Mouse (Mus musculus): Measurements from ENCODE around the gene A1bg.

DNA sequence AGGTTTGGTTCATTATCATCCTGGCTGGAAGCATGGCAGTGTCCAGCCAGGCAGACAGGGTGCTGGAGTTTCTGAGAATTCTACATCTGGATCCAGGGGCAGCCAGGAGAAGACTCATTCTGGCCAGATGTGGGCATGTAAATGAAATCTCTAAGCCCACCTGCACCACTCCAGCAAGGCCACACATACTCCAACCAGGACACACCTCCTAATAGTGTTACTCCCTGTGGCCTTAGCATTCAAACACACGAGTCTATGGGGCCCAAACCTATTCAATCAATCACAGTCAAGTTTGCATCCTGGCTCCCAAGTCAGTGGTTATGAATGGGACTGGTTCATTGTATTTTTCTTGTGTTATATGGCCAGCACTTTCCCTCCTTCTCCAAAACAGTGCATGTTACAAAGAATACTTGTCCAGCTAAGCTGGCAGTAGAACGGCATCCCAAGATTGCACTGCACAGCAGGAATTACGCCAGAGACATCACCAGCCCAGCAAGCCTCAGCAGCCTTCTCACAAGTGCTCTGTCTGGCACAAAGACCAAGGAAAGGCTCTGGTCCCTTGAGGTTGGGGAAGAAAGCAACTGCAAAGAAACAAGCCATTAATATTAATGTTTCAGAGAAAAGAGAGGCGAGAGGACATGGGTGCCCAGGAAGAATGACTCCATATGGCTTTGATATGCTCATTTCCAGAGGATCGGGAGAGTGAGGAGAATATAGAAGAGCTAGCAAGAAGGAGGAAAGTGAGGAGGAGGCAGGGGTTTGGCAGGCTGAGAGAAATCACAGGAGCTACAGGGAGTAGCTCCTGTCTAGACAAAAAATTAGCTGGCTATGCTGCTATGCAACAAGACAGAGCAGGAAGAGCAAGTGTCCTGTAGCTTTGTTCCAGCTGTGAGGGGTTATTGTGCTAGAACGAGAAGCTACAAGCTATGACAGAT, 18.8 kb downstream of the A1bg start:
- no peak for TF ChIP-seq MYOD1 (IDR thresholded peaks at IDR 0.05; ENCODE audit: control insufficient read depth in 1 of 3, insufficient read length in 2 of 3, low read depth in 2 of 3)
- no peak for TF ChIP-seq POLR2A (IDR thresholded peaks at IDR 0.05; ENCODE audit: insufficient read length, low read depth)
- no peak for TF ChIP-seq MYOG (IDR thresholded peaks at IDR 0.05; ENCODE audit: control insufficient read depth in 1 of 3, insufficient read depth in 1 of 3, insufficient read length in 2 of 3, low read depth in 2 of 3)
- TF ChIP-seq USF1 (IDR thresholded peaks at IDR 0.05; ENCODE audit: low read depth): no peak
- TF ChIP-seq MAX (IDR thresholded peaks at IDR 0.05; ENCODE audit: low read depth): no peak
- no peak for TF ChIP-seq POLR2AphosphoS2 (IDR thresholded peaks at IDR 0.05; ENCODE audit: insufficient read length, low read depth)
- no peak for TF ChIP-seq CEBPB (IDR thresholded peaks at IDR 0.05; ENCODE audit: insufficient read depth, poor library complexity, severe bottlenecking)
- TF ChIP-seq E2F4 (IDR thresholded peaks at IDR 0.05; ENCODE audit: insufficient read depth): no peak
- TF ChIP-seq TCF12 (IDR thresholded peaks at IDR 0.05; ENCODE audit: insufficient read depth, poor library complexity, severe bottlenecking): no peak
